Mouse (Mus musculus): Measurements from ENCODE around the gene Usp34. TPM values are rescaled to one million over a fixed set of nuclear protein-coding genes. Genes with fewer than 3 reads are reported as not detected.

Usp34 gene
- total and polyA plus RNA-seq, 3 experiments, result 30.4 to 36.6 (median 34.9) TPM

GRCm38 (mm10) chr11:23264949-23265348 is 41.7 kb upstream of the Usp34 start:
- no peak overlapping the region for H3K9ac ChIP-seq (ENCODE audit: control insufficient read depth, low read depth, low read length, poor library complexity, severe bottlenecking)
- H3K9me3 ChIP-seq (replicated peaks; ENCODE audit: insufficient read depth, low read length), result no peaks in the 10 kb centered on the region
- no peak for DNase-seq (ENCODE audit: low read depth, low spot score)
- H3K4me1 ChIP-seq (ENCODE audit: control insufficient read depth in 1 of 2, insufficient read depth in 2 of 2, low read length in 2 of 2), result peaks cover 6 to 10% of the 10 kb centered on the region in 2 experiments; a peak in 2 of 4 replicates
- H3K27ac ChIP-seq (ENCODE audit: control insufficient read depth, low read depth, low read length), result no peak overlapping the region
- H3K36me3 ChIP-seq (ENCODE audit: control insufficient read depth in 1 of 2, insufficient read depth in 2 of 2, low read length in 2 of 2), result peaks cover 24 to 56% of the 10 kb centered on the region in 2 experiments
- H3K79me2 ChIP-seq (ENCODE audit: control insufficient read depth, insufficient read depth, low read length, poor library complexity), result peaks cover 46% of the 10 kb centered on the region
- H3K4me3 ChIP-seq (ENCODE audit: control insufficient read depth in 1 of 2, insufficient read depth in 1 of 2, low read depth in 2 of 2, low read length in 2 of 2), result no peak overlapping the region
- H3K27me3 ChIP-seq (ENCODE audit: control insufficient read depth in 1 of 2, insufficient read depth in 2 of 2, low read length in 2 of 2), result no peaks in the 10 kb centered on the region
- no peak for TF ChIP-seq POLR2A (IDR thresholded peaks at IDR 0.05; ENCODE audit: control insufficient read depth in 1 of 2, insufficient read depth in 1 of 2, low read depth in 1 of 2, low read length in 2 of 2, poor library complexity in 1 of 2)
- no peak for TF ChIP-seq E2F4 (IDR thresholded peaks at IDR 0.05; ENCODE audit: borderline replicate concordance, low read depth, low read length)
- no peak for TF ChIP-seq CHD1 (IDR thresholded peaks at IDR 0.05; ENCODE audit: low read depth, low read length)
- TF ChIP-seq GATA1 (IDR thresholded peaks at IDR 0.05; ENCODE audit: low read depth, low read length), result no peak
- no peak for TF ChIP-seq CHD2 (IDR thresholded peaks at IDR 0.05; ENCODE audit: low read length)
- no peak for TF ChIP-seq ZC3H11A (IDR thresholded peaks at IDR 0.05; ENCODE audit: low read depth, low read length)
- no peak for TF ChIP-seq RAD21 (IDR thresholded peaks at IDR 0.05; ENCODE audit: low read depth, low read length)
- no peak for TF ChIP-seq JUND (IDR thresholded peaks at IDR 0.05; ENCODE audit: low read depth, low read length)
- TF ChIP-seq RCOR1 (IDR thresholded peaks at IDR 0.05; ENCODE audit: low read depth, low read length), result no peak
- no peak for TF ChIP-seq NRF1 (IDR thresholded peaks at IDR 0.05; ENCODE audit: insufficient read depth, low read depth, low read length, poor library complexity, severe bottlenecking)
- no peak for TF ChIP-seq POLR2AphosphoS5 (IDR thresholded peaks at IDR 0.05; ENCODE audit: borderline replicate concordance, low read depth, low read length)
- TF ChIP-seq NELFE (IDR thresholded peaks at IDR 0.05; ENCODE audit: low read depth, low read length), result no peak

DNA sequence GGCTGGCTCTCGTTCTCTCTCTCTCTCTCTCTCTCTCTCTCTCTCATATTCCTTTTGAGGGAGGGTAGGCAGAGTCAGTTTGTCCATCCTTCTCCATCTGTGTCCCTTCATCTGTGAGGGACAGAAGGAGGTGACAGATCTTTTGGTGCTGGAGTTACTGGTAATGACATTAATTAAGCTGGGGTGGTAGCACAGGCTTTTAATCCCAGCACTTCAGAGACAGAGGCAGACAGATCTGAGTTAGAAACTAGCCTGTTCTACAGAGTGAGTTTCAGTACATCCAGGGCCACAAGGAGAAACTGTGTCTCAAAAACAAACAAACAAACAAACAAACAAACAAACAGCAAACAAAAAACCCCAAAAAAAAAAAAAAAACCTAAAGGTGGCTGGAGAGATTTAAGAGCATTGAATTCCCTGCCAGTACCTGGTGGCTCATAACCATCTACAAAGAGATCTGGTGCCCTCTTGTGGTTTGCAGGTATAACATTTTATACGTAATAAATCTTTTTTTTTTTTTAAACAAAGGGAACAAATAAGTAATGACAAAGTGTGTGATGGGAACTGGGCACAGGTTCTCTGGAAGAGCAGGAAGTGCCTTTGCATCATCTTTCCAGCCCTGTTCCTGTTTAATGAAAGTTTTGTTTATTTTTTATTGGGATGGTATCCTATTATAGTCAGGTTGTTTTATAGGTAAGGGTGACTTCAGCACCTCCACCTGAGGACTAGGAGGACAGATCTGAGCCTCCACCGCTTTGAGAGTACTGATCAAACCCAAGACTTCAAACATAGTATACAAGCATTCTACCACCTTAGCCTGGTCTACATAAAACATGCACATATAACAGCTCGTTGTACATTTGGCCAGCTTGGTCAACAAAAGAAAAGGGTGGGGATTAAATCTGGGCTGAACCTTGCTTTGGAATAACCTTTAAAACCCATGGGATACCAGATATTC is 34.6 kb upstream of the Usp34 start:
- Histone ChIP-seq H3K9me3 (replicated peaks; ENCODE audit: insufficient read depth, low read length) (no peaks in the 10 kb centered on the region), H3K79me2 (ENCODE audit: control insufficient read depth, insufficient read depth, low read length, poor library complexity) (0 out of 2 replicates have a peak, but pooled peaks cover 2% of the 10 kb centered on the region), H3K36me3 (ENCODE audit: control insufficient read depth in 1 of 2, insufficient read depth in 2 of 2, low read length in 2 of 2) (peaks cover 0 to 78% of the 10 kb centered on the region in 2 experiments; a peak in 2 of 4 replicates), H3K27ac (ENCODE audit: control insufficient read depth, low read depth, low read length) (no peak overlapping the region), H3K4me1 (ENCODE audit: control insufficient read depth in 1 of 2, insufficient read depth in 2 of 2, low read length in 2 of 2) (no peaks in the 10 kb centered on the region), H3K27me3 (ENCODE audit: control insufficient read depth in 1 of 2, insufficient read depth in 2 of 2, low read length in 2 of 2) (no peaks in the 10 kb centered on the region), H3K9ac (ENCODE audit: control insufficient read depth, low read depth, low read length, poor library complexity, severe bottlenecking) (no peak overlapping the region), H3K4me3 (ENCODE audit: control insufficient read depth in 1 of 2, insufficient read depth in 1 of 2, low read depth in 2 of 2, low read length in 2 of 2) (no peak overlapping the region)
- DNase-seq (ENCODE audit: low read depth, low spot score), result peak; percentile 73
- TF ChIP-seq TBP (IDR thresholded peaks at IDR 0.05; ENCODE audit: low read depth, low read length) (no peak), SMC3 (IDR thresholded peaks at IDR 0.05; ENCODE audit: low read depth, low read length) (peak; percentile 72), E2F4 (IDR thresholded peaks at IDR 0.05; ENCODE audit: borderline replicate concordance, low read depth, low read length) (no peak), NRF1 (IDR thresholded peaks at IDR 0.05; ENCODE audit: insufficient read depth, low read depth, low read length, poor library complexity, severe bottlenecking) (no peak), ZMIZ1 (IDR thresholded peaks at IDR 0.05; ENCODE audit: low read depth, low read length) (no peak), MEF2A (IDR thresholded peaks at IDR 0.05; ENCODE audit: extremely low read depth, insufficient replicate concordance, low read depth, low read length, poor library complexity, severe bottlenecking) (no peak), MYC (IDR thresholded peaks at IDR 0.05; ENCODE audit: low read depth, low read length) (0 out of 2 replicates have a peak, but pooled peaks have one; percentile 16), ZNF384 (IDR thresholded peaks at IDR 0.05; ENCODE audit: low read depth, low read length) (peak; percentile 98), ZC3H11A (IDR thresholded peaks at IDR 0.05; ENCODE audit: low read depth, low read length) (peak; percentile 59), POLR2AphosphoS2 (IDR thresholded peaks at IDR 0.05; ENCODE audit: low read length) (no peak), RAD21 (IDR thresholded peaks at IDR 0.05; ENCODE audit: low read depth, low read length) (peak; percentile 82), GATA1 (IDR thresholded peaks at IDR 0.05; ENCODE audit: low read depth, low read length) (no peak), TCF12 (IDR thresholded peaks at IDR 0.05; ENCODE audit: low read depth, low read length) (no peak), USF2 (IDR thresholded peaks at IDR 0.05; ENCODE audit: borderline replicate concordance in 1 of 2, insufficient read depth in 1 of 2, low read depth in 1 of 2, low read length in 2 of 2) (no peak), UBTF (IDR thresholded peaks at IDR 0.05; ENCODE audit: borderline replicate concordance, insufficient read depth, low read depth, low read length) (no peak), ZKSCAN1 (IDR thresholded peaks at IDR 0.05; ENCODE audit: low read depth, low read length) (no peak), MXI1 (IDR thresholded peaks at IDR 0.05; ENCODE audit: low read depth, low read length) (peak; percentile 18; the same call in 1 of the 2 replicates), HCFC1 (IDR thresholded peaks at IDR 0.05; ENCODE audit: low read depth, low read length) (no peak), CHD2 (IDR thresholded peaks at IDR 0.05; ENCODE audit: low read length) (no peak), CTCF (IDR thresholded peaks at IDR 0.05 in 2 of 3, conservative IDR thresholded peaks at IDR 0.05 in 1 of 3; ENCODE audit: control insufficient read depth in 1 of 3, insufficient read depth in 1 of 3, low read depth in 2 of 3, low read length in 3 of 3, poor library complexity in 1 of 3, severe bottlenecking in 1 of 3) (peak; percentile 29 to 73 (median 33); a peak in 5 of 6 replicates), ELF1 (IDR thresholded peaks at IDR 0.05; ENCODE audit: low read depth, low read length) (no peak)

Measured in MEL (cell line).